Mouse (Mus musculus) ES-Bruce4 (cell line): Measurements from ENCODE around the gene Nipsnap3a.

Experiments
- CTCF ChIP-seq: IDR thresholded peaks from one replicate; pipeline ENCODE4 v1.8.1; 2011; ENCODE audit warnings: low read depth, low read length
- POLR2A ChIP-seq: IDR thresholded peaks from one replicate; pipeline ENCODE4 v1.8.1; 2011; ENCODE audit warnings: low read length; ENCODE audit not compliant: insufficient read depth

GRCm38 (mm10) chr4:52964247-52964646 lies 24.8 kb upstream of the Nipsnap3a start, which contains the start of gene Olfr270:
- TF ChIP-seq CTCF (no peak), POLR2A (no peak)
